Mouse (Mus musculus): ENCODE results near the gene Actb. TPM values are rescaled to one million over a fixed set of nuclear protein-coding genes. Genes with fewer than 3 reads are reported as not detected.

Gene Actb
- total RNA-seq, 2 experiments from 2014 or later = 898 to 947 TPM

Other genes starting within 250 kb of the Actb start
- gene Slc29a4, start 214.2 kb downstream of the Actb start, total RNA-seq (2021) = under 1 TPM; 0.34 to 0.65 TPM
- gene Tnrc18, start 89.1 kb downstream of the Actb start, total RNA-seq (2021) = 10 to 100 TPM; 50.5 to 59.1 TPM
- 1 to 10 TPM; 5.4 to 6.0 TPM for gene Fbxl18, start 11.3 kb downstream of the Actb start, total RNA-seq (2021)
- 10 to 100 TPM; 36.6 to 42.8 TPM for gene Fscn1, start 53.6 kb upstream of the Actb start, total RNA-seq (2021)
- gene Rnf216, start 206.2 kb upstream of the Actb start, total RNA-seq (2021) = 10 to 100 TPM; 22.8 to 26.2 TPM
- not detected for gene Olfr718-ps1, start 240.8 kb upstream of the Actb start, total RNA-seq (2021)